Mouse (Mus musculus) hindbrain, embryonic 14.5 days (tissue): ENCODE measurements around the gene A830031A19Rik. TPM values are rescaled to one million over a fixed set of nuclear protein-coding genes. Genes with fewer than 3 reads are reported as not detected.

ENCODE experiments used
- ATAC-seq: fragments of 200-750 bp; cut with Nextera tagmentation; 2 replicates; pipeline ENCODE4 v1.8.0; 2017; ENCODE audit warnings: moderate number of reproducible peaks, mild to moderate bottlenecking, moderate TSS enrichment, moderate library complexity; ENCODE audit not compliant: low FRiP score
- DNase-seq: peaks from one replicate; pipeline ENCODE4 v3.0.0-alpha.2; 2015; ENCODE audit warnings: low spot score
- H3K27ac ChIP-seq: fragments of 300-500 bp; sonication (generic); 2 replicates; pipeline ENCODE4 v1.5.1; 2014; ENCODE audit warnings: mild to moderate bottlenecking, moderate library complexity
- H3K27me3 ChIP-seq: fragments of 300-500 bp; sonication (generic); 2 replicates; pipeline ENCODE4 v1.6.1; 2014; ENCODE audit warnings: mild to moderate bottlenecking, low read length, mixed read lengths; ENCODE audit not compliant: control insufficient read depth, insufficient read depth
- H3K36me3 ChIP-seq: fragments of 300-500 bp; sonication (generic); replicated peaks from 2 replicates; pipeline ENCODE4 v1.6.1; 2014; ENCODE audit not compliant: control insufficient read depth, insufficient read depth
- H3K4me1 ChIP-seq: fragments of 300-500 bp; sonication (generic); replicated peaks from 2 replicates; pipeline ENCODE4 v1.6.1; 2014; ENCODE audit warnings: antibody characterized with exemption, low read length, mixed read lengths; ENCODE audit not compliant: control insufficient read depth, insufficient read depth
- H3K4me2 ChIP-seq: fragments of 300-500 bp; sonication (generic); replicated peaks from 2 replicates; pipeline ENCODE4 v1.6.1; 2014; ENCODE audit warnings: mild to moderate bottlenecking, moderate library complexity
- H3K4me3 ChIP-seq: fragments of 300-500 bp; sonication (generic); replicated peaks from 2 replicates; pipeline ENCODE4 v1.5.1; 2014; ENCODE audit warnings: mild to moderate bottlenecking, low read length
- H3K9ac ChIP-seq: fragments of 300-500 bp; sonication (generic); 2 replicates; pipeline ENCODE4 v1.6.1; 2014
- H3K9me3 ChIP-seq: fragments of 300-500 bp; sonication (generic); 2 replicates; pipeline ENCODE4 v1.6.1; 2016; ENCODE audit warnings: low read length; ENCODE audit not compliant: control insufficient read depth
- WGBS: fragments of 180-500 bp; shearing (Covaris S2); extraction: QIAGEN DNeasy Blood & Tissue Kit; methylation state at CpG from one replicate; pipeline ENCODE4 v1.1.7; 2014; 5-methylcytosine and 5-hydroxymethylcytosine counted together
- polyA plus RNA-seq: library from polyadenylated mRNA; unstranded; fragments of >200 nt; fragmentation: Nextera tagmentation; extraction: Ambion mirVana; gene quantifications from 2 replicates; pipeline ENCODE4 v1.2.1, GENCODE M21; 2014

A830031A19Rik gene
- not detected in 2 replicates for polyA plus RNA-seq

DNA sequence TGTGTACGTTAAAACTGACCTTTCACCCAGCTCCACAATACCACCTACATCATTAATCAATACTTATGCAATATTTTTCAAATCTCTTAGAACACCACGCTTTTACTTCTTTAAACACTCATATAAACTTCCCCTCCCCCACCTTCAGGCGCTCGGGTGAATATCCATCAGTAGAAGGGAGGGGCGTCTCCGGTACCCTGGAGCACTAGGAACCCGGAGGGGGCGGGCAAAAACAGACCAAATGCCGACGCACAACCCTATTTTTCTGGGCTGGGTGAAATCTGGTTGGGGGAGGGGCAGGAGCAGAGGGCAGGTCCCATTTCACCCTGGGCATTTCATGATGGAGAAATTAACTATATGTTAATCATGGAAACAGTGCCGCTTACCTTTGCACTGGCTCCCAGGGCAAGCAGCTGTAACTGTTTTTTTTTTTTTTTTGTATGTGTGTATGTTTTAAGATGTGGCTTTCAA, at the start of gene A830031A19Rik:
TSS of gene A830031A19Rik (minus strand) at position 421 of the 471 bp plus-strand sequence.
- Histone ChIP-seq H3K4me2 (peak within 1 kb of the TSS; percentile 100), H3K36me3 (no peaks in the 10 kb centered on the region), H3K27me3 (no peaks in the 10 kb centered on the region), H3K9ac (peak within 1 kb of the TSS; percentile 98), H3K9me3 (no peaks in the 10 kb centered on the region), H3K27ac (peak within 1 kb of the TSS; percentile 99), H3K4me3 (peak within 1 kb of the TSS; percentile 87), H3K4me1 (peaks cover 14% of the 10 kb centered on the region)
- ATAC-seq (no peak), DNase-seq (no peak)
- WGBS = under 1% methylated on average over 11 of the region's 11 CpGs

DNA sequence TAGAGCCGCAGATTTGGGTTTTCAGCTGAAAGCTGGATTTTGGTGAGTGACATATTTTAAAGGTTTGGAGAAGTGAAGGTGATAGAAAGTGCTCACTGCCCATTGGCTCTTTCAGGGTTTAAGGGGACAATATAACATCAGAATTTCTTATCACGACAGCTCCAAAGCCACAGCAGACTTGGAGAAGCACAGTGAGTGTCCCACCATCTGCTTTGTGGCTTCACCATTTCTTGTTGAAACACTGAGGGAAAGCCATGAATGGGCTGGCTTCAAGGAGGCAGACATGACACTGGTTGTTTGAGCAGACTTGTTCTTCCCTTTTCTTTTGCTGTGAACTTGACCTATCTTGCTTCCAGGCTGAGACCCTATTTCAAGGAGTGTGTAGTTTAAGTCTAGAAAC, 49.1 kb upstream of the A830031A19Rik start:
- no peaks in the 10 kb centered on the region for H3K36me3 ChIP-seq
- DNase-seq (no peak), ATAC-seq (no peak)
- 97% methylated on average over 2 of the region's 2 CpGs for WGBS
- no peaks in the 10 kb centered on the region for H3K9me3 ChIP-seq
- H3K9ac ChIP-seq = no peak overlapping the region
- peaks cover 33% of the 10 kb centered on the region for H3K4me1 ChIP-seq
- no peak overlapping the region for H3K27ac ChIP-seq
- no peaks in the 10 kb centered on the region for H3K27me3 ChIP-seq
- H3K4me2 ChIP-seq = no peak overlapping the region
- H3K4me3 ChIP-seq = no peak overlapping the region

DNA sequence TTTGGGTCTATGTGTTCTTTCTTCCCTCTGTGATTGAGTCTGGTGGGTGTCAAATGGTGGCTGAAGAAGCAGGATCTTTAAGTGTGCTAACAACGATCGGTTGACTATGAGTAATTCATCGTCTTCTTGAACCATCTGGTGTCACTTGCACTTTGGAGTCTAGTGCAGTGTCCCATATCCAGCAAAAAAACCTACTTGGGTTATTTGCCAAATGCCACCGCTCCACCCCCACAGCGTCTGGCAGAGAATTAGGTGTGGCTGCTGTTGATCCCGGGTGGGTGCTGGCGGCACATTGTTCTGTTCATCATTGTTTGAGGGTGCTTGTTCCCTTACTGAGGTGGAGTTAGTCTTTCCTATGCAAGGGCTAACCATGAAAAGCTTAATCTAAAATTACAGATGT, 48.0 kb upstream of the A830031A19Rik start:
- Histone ChIP-seq H3K36me3 (no peaks in the 10 kb centered on the region), H3K4me2 (no peak overlapping the region), H3K4me1 (peaks cover 41% of the 10 kb centered on the region), H3K4me3 (no peak overlapping the region), H3K27me3 (no peaks in the 10 kb centered on the region), H3K9me3 (no peaks in the 10 kb centered on the region), H3K27ac (no peak overlapping the region), H3K9ac (no peak overlapping the region)
- DNase-seq = no peak
- ATAC-seq = no peak
- 79% methylated on average over 7 of the region's 7 CpGs for WGBS

DNA sequence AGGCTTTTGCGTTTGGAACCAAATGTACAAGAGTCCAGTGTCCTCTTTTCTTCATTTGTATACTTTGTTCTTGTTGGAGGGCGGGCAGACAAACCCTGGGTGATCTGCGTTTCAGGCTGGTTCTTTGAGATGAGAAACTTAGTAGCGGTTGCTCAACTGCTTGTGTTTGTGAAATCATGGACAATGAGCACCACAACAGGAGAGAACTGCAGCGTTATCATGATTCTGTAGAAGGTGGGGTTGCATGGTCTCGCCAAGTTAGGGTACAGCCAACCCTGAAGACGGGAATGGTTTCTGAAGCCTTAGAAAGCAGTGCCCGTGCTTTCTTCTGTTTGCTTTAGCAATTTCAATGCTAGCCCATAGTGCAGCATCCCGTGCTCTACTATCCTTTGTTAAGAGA, 46.3 kb upstream of the A830031A19Rik start:
- H3K9ac ChIP-seq = no peak overlapping the region
- ATAC-seq = no peak
- H3K36me3 ChIP-seq = peaks cover 7% of the 10 kb centered on the region
- peaks cover 38% of the 10 kb centered on the region for H3K4me1 ChIP-seq
- no peak overlapping the region for H3K4me2 ChIP-seq
- DNase-seq = no peak
- H3K9me3 ChIP-seq = no peaks in the 10 kb centered on the region
- 0 out of 2 replicates have a peak overlapping the region, but pooled peaks have one; percentile 11 for H3K27ac ChIP-seq
- no peaks in the 10 kb centered on the region for H3K27me3 ChIP-seq
- H3K4me3 ChIP-seq = no peak overlapping the region
- 69% methylated on average over 9 of the region's 9 CpGs for WGBS

DNA sequence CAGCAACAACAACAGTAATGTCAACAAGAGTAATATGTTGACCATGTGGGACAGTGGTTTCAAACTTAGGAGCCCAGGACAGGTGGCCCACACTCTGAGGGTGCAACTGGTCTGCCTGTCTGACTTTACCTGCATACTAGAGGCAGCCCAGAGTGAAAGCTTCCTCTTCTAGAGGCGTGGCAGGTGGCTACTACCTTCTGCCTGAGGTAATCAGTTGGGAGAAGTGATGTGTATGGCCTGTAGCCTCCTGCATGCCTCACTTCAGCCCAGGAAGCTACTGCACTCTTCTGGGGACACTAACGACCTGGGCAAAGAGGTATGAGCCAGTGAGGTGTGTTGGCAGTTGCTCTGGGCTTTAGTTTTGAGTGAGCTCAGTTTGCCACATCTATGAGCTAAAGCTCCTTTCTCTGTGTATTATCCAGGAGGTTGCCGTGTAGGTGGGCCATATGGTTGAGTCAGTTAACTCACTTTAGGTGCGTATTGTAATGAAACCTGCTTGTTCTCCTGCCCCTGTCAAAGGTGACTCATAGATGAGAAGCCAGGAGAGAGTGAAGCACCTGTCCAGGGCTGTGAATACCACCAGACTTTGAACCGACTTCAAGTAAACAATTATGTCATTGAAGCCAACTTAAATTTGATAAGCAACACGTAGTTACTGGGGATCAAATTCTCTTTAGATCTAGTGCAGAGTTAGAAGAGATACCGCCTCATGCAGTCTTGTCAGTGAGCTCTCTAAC, 41.9 kb upstream of the A830031A19Rik start:
- 87% methylated on average over 7 of the region's 7 CpGs for WGBS
- Histone ChIP-seq H3K4me3 (no peak overlapping the region), H3K27ac (no peak overlapping the region), H3K4me1 (peaks cover 25% of the 10 kb centered on the region), H3K9me3 (no peaks in the 10 kb centered on the region), H3K36me3 (peaks cover 7% of the 10 kb centered on the region), H3K9ac (no peak overlapping the region), H3K4me2 (no peak overlapping the region), H3K27me3 (no peaks in the 10 kb centered on the region)
- ATAC-seq (no peak), DNase-seq (no peak)

DNA sequence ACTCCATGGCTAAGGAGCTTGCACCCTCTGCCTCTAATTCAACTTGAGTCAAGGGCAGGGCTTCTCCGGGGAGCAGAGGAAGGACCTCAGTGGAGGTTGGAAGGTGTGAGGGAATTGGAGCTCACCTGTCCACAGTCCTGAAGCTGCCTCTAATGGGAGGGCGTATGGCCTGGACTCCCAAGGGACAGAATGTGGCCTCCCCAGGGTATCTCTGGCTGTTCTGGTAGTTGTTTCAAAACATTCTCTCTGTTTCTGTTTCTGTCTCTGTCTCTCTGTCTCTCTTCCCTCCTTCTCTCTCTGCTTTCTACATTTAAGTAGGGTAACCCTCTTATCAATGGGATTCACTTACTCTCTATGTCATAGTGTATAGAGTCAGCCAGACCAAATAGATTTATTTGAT, 41.2 kb upstream of the A830031A19Rik start:
- no peak overlapping the region for H3K27ac ChIP-seq
- H3K4me2 ChIP-seq = no peak overlapping the region
- H3K4me1 ChIP-seq = peaks cover 17% of the 10 kb centered on the region; the same call in 1 of the 2 replicates
- no peak overlapping the region for H3K4me3 ChIP-seq
- no peak overlapping the region for H3K9ac ChIP-seq
- 95% methylated on average over 2 of the region's 2 CpGs for WGBS
- peaks cover 7% of the 10 kb centered on the region for H3K36me3 ChIP-seq
- ATAC-seq = no peak
- H3K27me3 ChIP-seq = no peaks in the 10 kb centered on the region
- no peak for DNase-seq
- H3K9me3 ChIP-seq = no peaks in the 10 kb centered on the region

DNA sequence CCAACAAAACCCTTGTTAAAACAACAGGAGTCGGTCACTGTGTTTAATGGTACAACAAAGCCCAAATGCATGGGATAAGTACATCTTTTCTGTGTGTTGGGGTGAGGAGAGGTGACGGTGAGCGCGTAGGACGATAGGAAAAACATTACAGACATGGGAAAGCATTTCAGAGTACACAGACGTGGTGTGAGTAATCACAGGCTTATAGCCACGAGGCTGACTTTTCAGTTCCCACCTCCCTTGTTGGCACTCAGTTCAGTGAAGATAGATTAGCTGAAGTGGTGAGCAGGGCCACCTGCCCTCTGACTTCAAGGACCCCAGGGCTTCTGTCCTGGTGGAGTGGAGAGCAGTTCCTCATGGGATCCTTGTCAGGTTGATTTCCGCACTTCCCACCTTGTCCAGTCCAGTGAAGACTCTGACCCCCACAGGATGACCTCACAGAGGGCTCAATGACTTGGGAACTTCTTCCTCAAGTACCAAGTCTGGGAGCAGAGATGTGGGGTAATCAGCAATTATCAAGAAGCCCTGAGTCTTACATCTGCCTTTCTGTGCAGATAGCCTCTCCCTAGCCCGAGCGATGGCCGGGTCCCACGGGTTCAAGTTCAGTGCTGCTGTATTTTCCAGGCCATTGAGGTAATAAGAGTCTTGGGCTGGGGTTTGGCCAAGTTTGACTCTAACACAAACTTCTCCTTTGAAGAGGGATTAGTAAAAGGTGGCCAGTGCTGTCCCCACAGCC, 40.3 kb upstream of the A830031A19Rik start:
- no peak for ATAC-seq
- Histone ChIP-seq H3K9ac (no peak overlapping the region), H3K4me2 (no peak overlapping the region), H3K36me3 (peaks cover 7% of the 10 kb centered on the region), H3K9me3 (no peaks in the 10 kb centered on the region), H3K4me3 (no peak overlapping the region), H3K27me3 (no peaks in the 10 kb centered on the region), H3K4me1 (peaks cover 15% of the 10 kb centered on the region), H3K27ac (no peak overlapping the region)
- no peak for DNase-seq
- 72% methylated on average over 12 of the region's 12 CpGs for WGBS

DNA sequence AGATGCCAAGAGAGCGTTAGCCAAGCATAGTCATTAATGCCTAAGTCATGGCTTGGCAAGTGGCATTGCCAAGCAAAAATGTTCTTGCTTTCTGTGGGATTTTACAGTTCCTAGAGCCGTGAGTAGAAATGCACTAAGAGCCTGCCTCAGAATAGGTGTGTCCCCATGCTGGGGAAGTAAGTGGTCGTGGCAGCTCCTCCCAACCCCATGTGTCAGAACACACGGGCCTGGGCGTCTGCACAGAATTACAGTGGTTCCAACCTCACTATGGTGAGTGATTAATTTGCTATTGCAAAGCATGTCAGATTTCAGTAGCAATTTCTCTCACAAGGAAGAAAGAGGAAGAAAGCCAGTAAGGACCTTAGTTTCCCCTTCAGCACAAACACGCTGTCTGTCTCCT, 36.9 kb upstream of the A830031A19Rik start:
- no peak for DNase-seq
- no peak overlapping the region for H3K9ac ChIP-seq
- H3K4me2 ChIP-seq = no peak overlapping the region
- H3K9me3 ChIP-seq = no peaks in the 10 kb centered on the region
- no peak for ATAC-seq
- WGBS = 49% methylated on average over 6 of the region's 6 CpGs
- no peak overlapping the region for H3K27ac ChIP-seq
- H3K4me3 ChIP-seq = no peak overlapping the region
- no peaks in the 10 kb centered on the region for H3K27me3 ChIP-seq
- peaks cover 24% of the 10 kb centered on the region for H3K4me1 ChIP-seq
- H3K36me3 ChIP-seq = no peaks in the 10 kb centered on the region

DNA sequence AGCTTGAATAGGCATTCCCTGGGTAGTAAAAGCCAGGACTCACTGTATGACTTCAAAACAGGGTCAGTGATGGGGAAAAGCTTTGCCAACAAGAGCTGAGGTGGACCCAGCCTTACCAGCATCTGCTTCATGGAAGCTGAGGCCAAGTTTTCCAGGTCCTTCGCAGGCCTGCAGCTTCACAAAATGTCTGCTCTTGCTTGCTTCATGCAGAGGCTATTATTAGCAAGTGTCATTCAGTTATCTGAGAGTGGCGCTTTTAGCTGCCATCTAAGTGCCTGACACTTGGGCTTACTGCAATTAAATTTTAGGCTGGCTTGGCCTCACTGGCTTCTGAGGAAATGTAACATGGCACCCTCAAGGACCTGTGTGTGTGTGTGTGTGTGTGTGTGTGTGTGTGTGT, 35.3 kb upstream of the A830031A19Rik start:
- Histone ChIP-seq H3K9ac (no peak overlapping the region), H3K27me3 (no peaks in the 10 kb centered on the region), H3K4me3 (no peak overlapping the region), H3K27ac (no peak overlapping the region; the same call in 1 of the 2 replicates), H3K4me2 (no peak overlapping the region), H3K4me1 (peaks cover 24% of the 10 kb centered on the region), H3K9me3 (no peaks in the 10 kb centered on the region), H3K36me3 (no peaks in the 10 kb centered on the region)
- WGBS = 72% methylated on average over 2 of the region's 2 CpGs
- no peak for DNase-seq
- no peak for ATAC-seq
